Mouse (Mus musculus) MEL (cell line): ENCODE measurements at regions not wholly inside any gene's neighbourhood (a gene's known extent, or its start where the extent isn't known, plus 50 kb on each side); places are given as distances from the start of the nearest gene placed in this dataset.

Experiments used
- BHLHE40 ChIP-seq: IDR thresholded peaks from 2 replicates; pipeline ENCODE4 v1.6.1; 2012; ENCODE audit warnings: low read depth, mild to moderate bottlenecking, inconsistent platforms, low read length, improper control_type of control experiment, borderline replicate concordance
- CTCF ChIP-seq, 3 experiments: IDR thresholded peaks in 2 of 3; conservative IDR thresholded peaks in 1 of 3; 2 replicates each; pipeline ENCODE4 v1.5.1; 2011 to 2012; ENCODE audit warnings: low read length in 3 of 3, low read depth in 2 of 3, mild to moderate bottlenecking in 2 of 3, improper control_type of control experiment in 1 of 3, inconsistent platforms in 1 of 3, mixed read lengths in 1 of 3, moderate library complexity in 1 of 3; ENCODE audit not compliant: control insufficient read depth in 1 of 3, insufficient read depth in 1 of 3, poor library complexity in 1 of 3, severe bottlenecking in 1 of 3
- EP300 ChIP-seq, 2 experiments: IDR thresholded peaks; 2 replicates each; pipeline ENCODE4 v1.6.1; 2011; ENCODE audit warnings: improper control_type of control experiment in 2 of 2, low read length in 2 of 2, low read depth in 1 of 2, mild to moderate bottlenecking in 1 of 2
- GATA1 ChIP-seq: IDR thresholded peaks from 2 replicates; pipeline ENCODE4 v1.6.1; 2011; ENCODE audit warnings: low read depth, low read length, improper control_type of control experiment
- MEF2A ChIP-seq: IDR thresholded peaks from 2 replicates; pipeline ENCODE4 v1.6.1; 2014; ENCODE audit warnings: low read depth, mild to moderate bottlenecking, inconsistent platforms, low read length, improper control_type of control experiment; ENCODE audit not compliant: poor library complexity, insufficient replicate concordance, severe bottlenecking; ENCODE audit errors: extremely low read depth
- NELFE ChIP-seq: IDR thresholded peaks from 2 replicates; pipeline ENCODE4 v1.6.1; 2011; ENCODE audit warnings: low read depth, low read length, improper control_type of control experiment
- POLR2A ChIP-seq, 2 experiments: IDR thresholded peaks; 2 replicates each; pipeline ENCODE4 v1.6.1; 2011 to 2012; ENCODE audit warnings: low read length in 2 of 2, mild to moderate bottlenecking in 2 of 2, control low read depth in 1 of 2, improper control_type of control experiment in 1 of 2, low read depth in 1 of 2, moderate library complexity in 1 of 2; ENCODE audit not compliant: control insufficient read depth in 1 of 2, insufficient read depth in 1 of 2, poor library complexity in 1 of 2
- POLR2AphosphoS2 ChIP-seq: IDR thresholded peaks from 2 replicates; pipeline ENCODE4 v1.6.1; 2011; ENCODE audit warnings: low read length, improper control_type of control experiment
- RAD21 ChIP-seq: IDR thresholded peaks from 2 replicates; pipeline ENCODE4 v1.6.1; 2011; ENCODE audit warnings: mild to moderate bottlenecking, low read depth, low read length, improper control_type of control experiment
- TBP ChIP-seq: IDR thresholded peaks from 2 replicates; pipeline ENCODE4 v1.8.0; 2011; ENCODE audit warnings: low read depth, low read length, improper control_type of control experiment

GRCm38 (mm10) chr6:127351691-127352090 is 94.9 kb upstream of the Parp11 start:
- TF ChIP-seq NELFE (no peak), POLR2A (IDR thresholded peaks at IDR 0.05; ENCODE audit: control insufficient read depth in 1 of 2, insufficient read depth in 1 of 2, low read depth in 1 of 2, low read length in 2 of 2, poor library complexity in 1 of 2) (no peak), CTCF (IDR thresholded peaks at IDR 0.05 in 2 of 3, conservative IDR thresholded peaks at IDR 0.05 in 1 of 3; ENCODE audit: control insufficient read depth in 1 of 3, insufficient read depth in 1 of 3, low read depth in 2 of 3, low read length in 3 of 3, poor library complexity in 1 of 3, severe bottlenecking in 1 of 3) (no peak), POLR2AphosphoS2 (no peak), EP300 (IDR thresholded peaks at IDR 0.05; ENCODE audit: low read depth in 1 of 2, low read length in 2 of 2) (no peak), GATA1 (no peak), RAD21 (no peak), TBP (no peak), BHLHE40 (no peak), MEF2A (no peak)
